Mouse (Mus musculus): ENCODE results near the gene Rab31.

- TF ChIP-seq POLR2A (IDR thresholded peaks at IDR 0.05; ENCODE audit: borderline replicate concordance, extremely low read depth, insufficient read depth, insufficient read length, poor library complexity, severe bottlenecking) (no peak), CTCF (IDR thresholded peaks at IDR 0.05; ENCODE audit: borderline replicate concordance, extremely low read depth, insufficient read depth, insufficient read length) (no peak)
Observed at GRCm38 (mm10) chr17:65623130-65623529, 149.4 kb downstream of the Rab31 start.

All from brain, embryonic 14.5 days (tissue).